In the genomic region with DNA sequence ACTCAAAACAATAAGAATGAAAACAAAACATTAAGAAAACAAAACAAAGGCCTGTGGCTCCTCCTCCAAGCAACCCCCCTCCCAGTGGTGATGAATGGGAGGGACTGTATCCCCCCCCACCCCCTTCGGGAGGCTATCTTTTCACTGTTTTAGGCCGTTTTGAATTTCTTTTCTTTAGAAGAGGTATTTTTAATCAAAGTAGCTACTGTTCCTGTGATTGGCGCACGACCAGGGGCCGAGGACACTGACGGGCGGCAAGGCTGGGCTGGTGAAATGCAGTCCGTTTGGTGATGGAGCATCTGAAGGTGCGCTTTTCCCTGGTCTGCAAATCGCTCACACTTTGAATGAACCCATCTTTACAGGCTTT, we compare ENCODE assay signal across 7 mouse cellular contexts. TPM values are rescaled to one million over a fixed set of nuclear protein-coding genes. Genes with fewer than 3 reads are reported as not detected.
A peak's percentile ranks its signal among the peaks of the same experiment; 100 is the strongest.
DNase-seq lines count a peak whose midpoint lies in the region; ATAC-seq and TF ChIP-seq lines count a peak whose summit lies in the region.

A gene (plus strand): TSS at position 165 of the 367 bp plus-strand sequence.

- H3K27me3 ChIP-seq in embryonic facial prominence, embryonic 14.5 days (replicated peaks; ENCODE audit: control insufficient read depth, insufficient read depth, low read length), result no peaks in the 10 kb centered on the region
- H3K27me3 ChIP-seq in kidney, embryonic 16.5 days (ENCODE audit: insufficient read depth, low read length), result no peaks in the 10 kb centered on the region
- no peaks in the 10 kb centered on the region for H3K27me3 ChIP-seq in liver, embryonic 14.5 days (ENCODE audit: control insufficient read depth, insufficient read depth, low read length)

- no peaks in the 10 kb centered on the region for H3K36me3 ChIP-seq in ES-E14 (ENCODE audit: control insufficient read depth, insufficient read depth, low read length, poor library complexity, severe bottlenecking)
- no peaks in the 10 kb centered on the region for H3K36me3 ChIP-seq in embryonic facial prominence, embryonic 14.5 days (ENCODE audit: control insufficient read depth, insufficient read depth, low read length)
- no peaks in the 10 kb centered on the region for H3K36me3 ChIP-seq in kidney, embryonic 16.5 days (ENCODE audit: insufficient read depth, low read length)
- H3K36me3 ChIP-seq in liver, embryonic 14.5 days (replicated peaks; ENCODE audit: control insufficient read depth, insufficient read depth, low read depth), result no peaks in the 10 kb centered on the region

- H3K9me3 ChIP-seq in ES-E14 (ENCODE audit: control insufficient read depth, insufficient read depth, low read depth, low read length), result no peaks in the 10 kb centered on the region
- no peaks in the 10 kb centered on the region for H3K9me3 ChIP-seq in embryonic facial prominence, embryonic 14.5 days (ENCODE audit: control insufficient read depth, low read length)
- no peaks in the 10 kb centered on the region for H3K9me3 ChIP-seq in kidney, embryonic 16.5 days (ENCODE audit: low read length)
- no peaks in the 10 kb centered on the region for H3K9me3 ChIP-seq in liver, embryonic 14.5 days (ENCODE audit: control insufficient read depth, low read length)

- peak within 1 kb of the TSS; percentile 98 for H3K9ac ChIP-seq in ES-E14 (ENCODE audit: insufficient read depth, low read depth, low read length, poor library complexity, severe bottlenecking)
- H3K9ac ChIP-seq in embryonic facial prominence, embryonic 14.5 days (ENCODE audit: low read depth, low read length), result peak within 1 kb of the TSS; percentile 88
- peak within 1 kb of the TSS; percentile 94 for H3K9ac ChIP-seq in kidney, embryonic 16.5 days (replicated peaks; ENCODE audit: low read length)
- peak within 1 kb of the TSS; percentile 72 for H3K9ac ChIP-seq in liver, embryonic 14.5 days (replicated peaks)

- 0% methylated on average over 10 of the region's 10 CpGs for WGBS in embryonic facial prominence, embryonic 14.5 days
- WGBS in kidney, embryonic 16.5 days, result 0% methylated on average over 10 of the region's 10 CpGs
- 0% methylated on average over 10 of the region's 10 CpGs for WGBS in liver, embryonic 14.5 days (ENCODE audit: insufficient replicate concordance)
- WGBS in olfactory bulb, adult 2 months, result 0% methylated on average over 10 of the region's 10 CpGs

- H3K4me3 ChIP-seq in ES-E14 (ENCODE audit: insufficient read depth in 1 of 2, low read depth in 1 of 2, low read length in 2 of 2, poor library complexity in 1 of 2, severe bottlenecking in 1 of 2), result peak within 1 kb of the TSS; percentile 80 to 89
- H3K4me3 ChIP-seq in embryonic facial prominence, embryonic 14.5 days (ENCODE audit: low read depth, low read length), result peak within 1 kb of the TSS; percentile 76
- peak within 1 kb of the TSS; percentile 89 for H3K4me3 ChIP-seq in kidney, embryonic 16.5 days (ENCODE audit: low read length)
- H3K4me3 ChIP-seq in liver, embryonic 14.5 days (ENCODE audit: insufficient read depth in 1 of 2, low read depth in 2 of 2, low read length in 2 of 2), result peak within 1 kb of the TSS; percentile 64 to 80
- peak within 1 kb of the TSS; percentile 91 for H3K4me3 ChIP-seq in olfactory bulb, adult 2 months (ENCODE audit: insufficient read depth, low read depth, low read length)

- H3K4me1 ChIP-seq in ES-E14 (ENCODE audit: control insufficient read depth in 2 of 2, insufficient read depth in 2 of 2, low read length in 2 of 2, poor library complexity in 1 of 2), result peaks cover 0 to 3% of the 10 kb centered on the region in 2 experiments; a peak in 2 of 4 replicates
- peaks cover 4% of the 10 kb centered on the region; the same call in 1 of the 2 replicates for H3K4me1 ChIP-seq in embryonic facial prominence, embryonic 14.5 days (ENCODE audit: control insufficient read depth, insufficient read depth, low read length)
- peaks cover 10% of the 10 kb centered on the region for H3K4me1 ChIP-seq in kidney, embryonic 16.5 days (ENCODE audit: insufficient read depth, low read length)
- H3K4me1 ChIP-seq in liver, embryonic 14.5 days (replicated peaks; ENCODE audit: control insufficient read depth in 2 of 2, insufficient read depth in 2 of 2, low read length in 1 of 2), result peaks cover 10 to 12% of the 10 kb centered on the region in 2 experiments; a peak in 3 of 4 replicates
- no peaks in the 10 kb centered on the region for H3K4me1 ChIP-seq in olfactory bulb, adult 2 months (ENCODE audit: control insufficient read depth, insufficient read depth, low read length)

- no peak for TF ChIP-seq EP300 in liver, embryonic 14.5 days (IDR thresholded peaks at IDR 0.05; ENCODE audit: low read depth)

- in situ Hi-C loops in ES-E14 (cut with MboI; ENCODE audit: low sequenced_read_pairs in 2 of 2, unreplicated experiment in 2 of 2), result no loop called here

- peak; percentile 1 for ATAC-seq in embryonic facial prominence, embryonic 14.5 days (ENCODE audit: low read depth)
- ATAC-seq in kidney, embryonic 16.5 days (ENCODE audit: low FRiP score, low TSS enrichment), result peak; percentile 27
- peak; percentile 24 for ATAC-seq in liver, embryonic 14.5 days (ENCODE audit: insufficient read depth)

- TF ChIP-seq POLR2A in olfactory bulb, adult 2 months (IDR thresholded peaks at IDR 0.05; ENCODE audit: insufficient read depth, low read depth, low read length), result no peak

- peak within 1 kb of the TSS; percentile 89 for H3K27ac ChIP-seq in ES-E14 (ENCODE audit: insufficient read depth, low read depth, low read length, poor library complexity, severe bottlenecking)
- peak within 1 kb of the TSS; percentile 98 for H3K27ac ChIP-seq in embryonic facial prominence, embryonic 14.5 days (replicated peaks; ENCODE audit: low read depth, low read length)
- H3K27ac ChIP-seq in kidney, embryonic 16.5 days (ENCODE audit: low read length), result peak within 1 kb of the TSS; percentile 98
- peak within 1 kb of the TSS; percentile 78 for H3K27ac ChIP-seq in liver, embryonic 14.5 days
- peak within 1 kb of the TSS; percentile 98 for H3K27ac ChIP-seq in olfactory bulb, adult 2 months (ENCODE audit: insufficient read depth, low read depth, low read length)

- no peak for TF ChIP-seq CTCF in liver, embryonic 14.5 days (IDR thresholded peaks at IDR 0.05; ENCODE audit: low read depth)
- TF ChIP-seq CTCF in olfactory bulb, adult 2 months (IDR thresholded peaks at IDR 0.05; ENCODE audit: insufficient read depth, low read depth, low read length), result no peak

- H3K4me2 ChIP-seq in embryonic facial prominence, embryonic 14.5 days (ENCODE audit: low read depth, low read length), result peak within 1 kb of the TSS; percentile 60
- H3K4me2 ChIP-seq in kidney, embryonic 16.5 days (replicated peaks; ENCODE audit: low read depth, low read length), result peak within 1 kb of the TSS; percentile 78
- H3K4me2 ChIP-seq in liver, embryonic 14.5 days (ENCODE audit: low read depth), result peak within 1 kb of the TSS; percentile 92

- no peak for DNase-seq in ES-E14 (ENCODE audit: low read depth, low spot score)
- DNase-seq in adrenal gland, adult 2 months, result no peak
- peak; percentile 27 for DNase-seq in embryonic facial prominence, embryonic 14.5 days (ENCODE audit: low spot score)
- DNase-seq in heart, adult 8-10 months (ENCODE audit: low spot score), result peak; percentile 21
- DNase-seq in liver, embryonic 14.5 days (ENCODE audit: low read depth in 3 of 3, low spot score in 3 of 3), result no peak

TF ChIP-seq in ES-E14, 5 proteins besides CTCF, POLR2A, EP300 and RAD21:
- no peak for TF ChIP-seq ZC3H11A (IDR thresholded peaks at IDR 0.05; ENCODE audit: borderline replicate concordance, low read depth, low read length)
- TF ChIP-seq CHD2 (IDR thresholded peaks at IDR 0.05; ENCODE audit: low read depth, low read length), result no peak
- TF ChIP-seq HCFC1 (IDR thresholded peaks at IDR 0.05; ENCODE audit: borderline replicate concordance, insufficient read depth, low read length), result no peak
- TF ChIP-seq ZNF384 (IDR thresholded peaks at IDR 0.05; ENCODE audit: low read depth, low read length), result no peak
- TF ChIP-seq MAFK (IDR thresholded peaks at IDR 0.05; ENCODE audit: insufficient read depth, low read depth, low read length), result no peak

RNA-seq across cellular contexts. Expression of the gene that starts here (rescaled TPM):
- total RNA-seq in ES-E14 (2012; rRNA removed), result 10.3 and 13.6 TPM in 2 replicates
- total RNA-seq in adrenal gland, adult 2 months (2021), result 10 to 100 TPM; 15.5 to 17.6 TPM
- polyA plus RNA-seq in adrenal gland, adult 2 months (2012; rRNA removed), result 2.4 and 2.9 TPM in 2 replicates
- polyA plus RNA-seq in embryonic facial prominence, embryonic 14.5 days (2014; fragmentation: Nextera tagmentation; extraction: Ambion mirVana), result 24.7 and 25.6 TPM in 2 replicates
- total RNA-seq in heart, adult 8-10 months (2022), result 10 to 100 TPM; 12.5 to 14.7 (median 13.5) TPM
- polyA plus RNA-seq in kidney, embryonic 16.5 days (2015; fragmentation: Nextera tagmentation; extraction: Ambion mirVana), result 33.1 and 34.5 TPM in 2 replicates
- 4.9 and 7.1 TPM in 2 replicates for polyA plus RNA-seq in liver, embryonic 14.5 days (2012; rRNA removed)
- polyA plus RNA-seq in liver, embryonic 14.5 days (2014; fragmentation: Nextera tagmentation; extraction: Ambion mirVana), result 13.5 and 14.6 TPM in 2 replicates
- not detected in 2 replicates for polyA plus RNA-seq in olfactory bulb, adult 2 months (2012; ENCODE audit: insufficient read depth, insufficient read length, low replicate concordance, missing spikeins)

Comparison
In these comparisons a context has a peak if more than half of its experiments do, and no peak if none do; other contexts are left out.
1. DNase-seq: peak in embryonic facial prominence, embryonic 14.5 days (single experiment) and heart, adult 8-10 months (single experiment); none in ES-E14 (single experiment), adrenal gland, adult 2 months (single experiment) and liver, embryonic 14.5 days (0 of 3).
2. Peak in every context shown above with its lines, with median percentiles within 50 percentile points of each other: H3K27ac ChIP-seq, H3K4me3 ChIP-seq, H3K9ac ChIP-seq, ATAC-seq and H3K4me2 ChIP-seq.